Mouse (Mus musculus): ENCODE measurements around the gene Tm2d1. TPM values are rescaled to one million over a fixed set of nuclear protein-coding genes. Genes with fewer than 3 reads are reported as not detected.

Gene Tm2d1
- polyA plus RNA-seq, 1 experiment from 2014 or later = 147 TPM

Other genes with a start within 250 kb of the Tm2d1 start
- 7.5 and 7.7 TPM in 2 replicates for gene Patj, start 12.5 kb upstream of the Tm2d1 start, polyA plus RNA-seq (2014; fragmentation: Nextera tagmentation; extraction: Ambion mirVana)